Mouse (Mus musculus) forebrain, postnatal 0 days (tissue): ENCODE measurements around the gene Ppm1g. TPM values are rescaled to one million over a fixed set of nuclear protein-coding genes. Genes with fewer than 3 reads are reported as not detected.

ENCODE experiments used
- ATAC-seq: fragments of 200-750 bp; cut with Nextera tagmentation; 2 replicates; pipeline ENCODE4 v1.8.0; 2017; ENCODE audit warnings: mild to moderate bottlenecking, moderate library complexity
- DNase-seq: peaks from one replicate; pipeline ENCODE4 v3.0.0-alpha.2; 2015
- H3K27ac ChIP-seq: fragments of 300-500 bp; sonication (generic); 2 replicates; pipeline ENCODE4 v1.5.1; 2014; ENCODE audit warnings: low read depth, mild to moderate bottlenecking, antibody characterized with exemption, low read length, moderate library complexity, mixed read lengths
- H3K27me3 ChIP-seq: fragments of 300-500 bp; sonication (generic); 2 replicates; pipeline ENCODE4 v1.6.1; 2014; ENCODE audit warnings: mild to moderate bottlenecking, low read length, mixed read lengths; ENCODE audit not compliant: insufficient read depth
- H3K36me3 ChIP-seq: fragments of 300-500 bp; sonication (generic); 2 replicates; pipeline ENCODE4 v1.6.1; 2014; ENCODE audit warnings: mild to moderate bottlenecking, moderate library complexity; ENCODE audit not compliant: insufficient read depth
- H3K4me1 ChIP-seq: fragments of 300-500 bp; sonication (generic); 2 replicates; pipeline ENCODE4 v1.6.1; 2014; ENCODE audit warnings: antibody characterized with exemption; ENCODE audit not compliant: insufficient read depth
- H3K4me2 ChIP-seq: fragments of 300-500 bp; sonication (generic); 2 replicates; pipeline ENCODE4 v1.6.1; 2014; ENCODE audit warnings: low read depth, mild to moderate bottlenecking, moderate library complexity
- H3K4me3 ChIP-seq: fragments of 300-500 bp; sonication (generic); 2 replicates; pipeline ENCODE4 v1.5.1; 2014; ENCODE audit warnings: low read depth, low read length, mixed read lengths
- H3K9ac ChIP-seq: fragments of 300-500 bp; sonication (generic); 2 replicates; pipeline ENCODE4 v1.6.1; 2014; ENCODE audit warnings: mild to moderate bottlenecking
- H3K9me3 ChIP-seq: fragments of 300-500 bp; sonication (generic); 2 replicates; pipeline ENCODE4 v1.6.1; 2016; ENCODE audit warnings: low read length
- CTCF ChIP-seq: sonication (generic); IDR thresholded peaks from 2 replicates; pipeline ENCODE4 v1.5.1; 2016; ENCODE audit warnings: antibody characterized with exemption, control low read depth, low read depth
- WGBS: fragments of 180-500 bp; shearing (Covaris S2); extraction: QIAGEN DNeasy Blood & Tissue Kit; methylation state at CpG from one replicate; pipeline ENCODE4 v1.1.7; 2014; 5-methylcytosine and 5-hydroxymethylcytosine counted together
- polyA plus RNA-seq: library from polyadenylated mRNA; unstranded; fragments of >200 nt; fragmentation: Nextera tagmentation; extraction: Ambion mirVana; gene quantifications from 2 replicates; pipeline ENCODE4 v1.2.1, GENCODE M21; 2015
- total RNA-seq: library from RNA; depleted of rRNA; stranded (reverse); fragments of >200 nt; gene quantifications from 2 replicates; pipeline ENCODE4 v1.2.3, GENCODE M21; 2014

The Ppm1g gene
- total and polyA plus RNA-seq, 2 experiments from 2014 or later, result 102 to 175 TPM

GRCm38 (mm10) chr5:31179766-31180630 is 40.5 kb downstream of the Ppm1g start, which contains the start of the genes Gm29609 and Gtf3c2:
Gm29609 (minus strand) TSS chr5:31179911.
Gtf3c2 (minus strand) TSS chr5:31180144.
- H3K4me3 ChIP-seq, result peak within 1 kb of the TSS; percentile 93
- H3K27ac ChIP-seq, result peak within 1 kb of the TSS; percentile 99
- peak within 1 kb of the TSS; percentile 80 for H3K9ac ChIP-seq
- no peaks in the 10 kb centered on the region for H3K27me3 ChIP-seq
- TF ChIP-seq CTCF, result peak; percentile 9; the same call in 1 of the 2 replicates
- peak within 1 kb of the TSS; percentile 91 for H3K4me2 ChIP-seq
- ATAC-seq (peak; percentile 99), DNase-seq (peak; percentile 99)
- peaks cover 9% of the 10 kb centered on the region; the same call in 1 of the 2 replicates for H3K4me1 ChIP-seq
- under 1% methylated on average over 59 of the region's 59 CpGs for WGBS
- H3K9me3 ChIP-seq, result no peaks in the 10 kb centered on the region
- H3K36me3 ChIP-seq, result no peaks in the 10 kb centered on the region

GRCm38 (mm10) chr5:31179301-31179765 is 41.2 kb downstream of the Ppm1g start:
- DNase-seq, result no peak
- TF ChIP-seq CTCF, result no peak
- WGBS, result under 1% methylated on average over 25 of the region's 25 CpGs

GRCm38 (mm10) chr5:31168630-31169029 is 51.9 kb downstream of the Ppm1g start:
- no peak for TF ChIP-seq CTCF
- DNase-seq, result no peak
- peaks cover 91% of the 10 kb centered on the region for H3K36me3 ChIP-seq
- no peak overlapping the region for H3K4me2 ChIP-seq
- H3K27me3 ChIP-seq, result no peaks in the 10 kb centered on the region
- no peak overlapping the region for H3K27ac ChIP-seq
- no peak overlapping the region for H3K9ac ChIP-seq
- ATAC-seq, result no peak
- H3K9me3 ChIP-seq, result no peaks in the 10 kb centered on the region
- H3K4me3 ChIP-seq, result no peak overlapping the region
- H3K4me1 ChIP-seq, result no peaks in the 10 kb centered on the region
- 90% methylated on average over 4 of the region's 4 CpGs for WGBS

More at GRCm38 (mm10) chr5:31179301-31179765, 41.2 kb downstream of the Ppm1g start:
- H3K27ac ChIP-seq, result peak overlapping the region; percentile 99
- ATAC-seq, result peak; percentile 45; the same call in 1 of the 2 replicates
- H3K9ac ChIP-seq, result peak overlapping the region; percentile 80
- peak overlapping the region; percentile 93 for H3K4me3 ChIP-seq
- H3K4me1 ChIP-seq, result peaks cover 9% of the 10 kb centered on the region; the same call in 1 of the 2 replicates
- peaks cover 2% of the 10 kb centered on the region; the same call in 1 of the 2 replicates for H3K36me3 ChIP-seq
- H3K4me2 ChIP-seq, result peak overlapping the region; percentile 91
- H3K9me3 ChIP-seq, result no peaks in the 10 kb centered on the region
- H3K27me3 ChIP-seq, result no peaks in the 10 kb centered on the region

- TF ChIP-seq CTCF, result no peak
- H3K27me3 ChIP-seq, result no peaks in the 10 kb centered on the region
- DNase-seq (no peak), ATAC-seq (no peak)
- no peaks in the 10 kb centered on the region for H3K4me1 ChIP-seq
- no peak overlapping the region for H3K4me2 ChIP-seq
- no peak overlapping the region for H3K27ac ChIP-seq
- no peak overlapping the region for H3K4me3 ChIP-seq
- WGBS, result 93% methylated on average over 1 of the region's 1 CpGs
- no peaks in the 10 kb centered on the region for H3K9me3 ChIP-seq
- no peak overlapping the region for H3K9ac ChIP-seq
- H3K36me3 ChIP-seq, result peaks cover 82% of the 10 kb centered on the region
Measured at GRCm38 (mm10) chr5:31164878-31165277, 55.6 kb downstream of the Ppm1g start.

- DNase-seq, result no peak
- Histone ChIP-seq H3K27ac (no peak overlapping the region), H3K36me3 (peaks cover 78% of the 10 kb centered on the region), H3K4me3 (no peak overlapping the region), H3K4me2 (no peak overlapping the region), H3K4me1 (no peaks in the 10 kb centered on the region), H3K9me3 (no peaks in the 10 kb centered on the region), H3K9ac (no peak overlapping the region), H3K27me3 (no peaks in the 10 kb centered on the region)
- TF ChIP-seq CTCF, result no peak
- no peak for ATAC-seq
Measured at GRCm38 (mm10) chr5:31162462-31162861, 58.0 kb downstream of the Ppm1g start.

- peak within 1 kb of the TSS; percentile 63 for H3K4me3 ChIP-seq
- DNase-seq (peak; percentile 89), ATAC-seq (peak; percentile 95)
- WGBS, result under 1% methylated on average over 19 of the region's 19 CpGs
- peaks cover 20% of the 10 kb centered on the region for H3K36me3 ChIP-seq
- no peak for TF ChIP-seq CTCF
- H3K9me3 ChIP-seq, result no peaks in the 10 kb centered on the region
- H3K27me3 ChIP-seq, result no peaks in the 10 kb centered on the region
- peaks cover 7% of the 10 kb centered on the region; the same call in 1 of the 2 replicates for H3K4me1 ChIP-seq
- H3K27ac ChIP-seq, result peak within 1 kb of the TSS; percentile 69; the same call in 1 of the 2 replicates
- peak within 1 kb of the TSS; percentile 75 for H3K4me2 ChIP-seq
- peak within 1 kb of the TSS; percentile 73 for H3K9ac ChIP-seq
Measured at GRCm38 (mm10) chr5:31154152-31154553, 66.3 kb downstream of the Ppm1g start, which contains the start of gene Mpv17. Mpv17 (minus strand) TSS chr5:31154251.
